Mouse (Mus musculus): ENCODE results near the gene Vdac1.

The Vdac1 gene

GRCm38 (mm10) chr11:52339098-52339497 is 21.6 kb upstream of the Vdac1 start:
- no peak for DNase-seq (ENCODE audit: low read depth, low spot score)
- no peaks in the 10 kb centered on the region for H3K27me3 ChIP-seq (ENCODE audit: control insufficient read depth, insufficient read depth, low read length, poor library complexity, severe bottlenecking)
- H3K36me3 ChIP-seq (ENCODE audit: control insufficient read depth, insufficient read depth, low read length, poor library complexity, severe bottlenecking) = no peaks in the 10 kb centered on the region

GRCm38 (mm10) chr11:52339512-52339911 is 21.1 kb upstream of the Vdac1 start:
- H3K36me3 ChIP-seq (ENCODE audit: control insufficient read depth, insufficient read depth, low read length, poor library complexity, severe bottlenecking) = no peaks in the 10 kb centered on the region
- DNase-seq (ENCODE audit: low read depth, low spot score) = no peak

GRCm38 (mm10) chr11:52340123-52340864 is 20.4 kb upstream of the Vdac1 start:
- H3K27me3 ChIP-seq (ENCODE audit: control insufficient read depth, insufficient read depth, low read length, poor library complexity, severe bottlenecking) = no peaks in the 10 kb centered on the region; the same call in 1 of the 2 replicates
- no peaks in the 10 kb centered on the region for H3K36me3 ChIP-seq (ENCODE audit: control insufficient read depth, insufficient read depth, low read length, poor library complexity, severe bottlenecking)
- no peak for DNase-seq (ENCODE audit: low read depth, low spot score)

More at GRCm38 (mm10) chr11:52339512-52339911, 21.1 kb upstream of the Vdac1 start:
- H3K27me3 ChIP-seq (ENCODE audit: control insufficient read depth, insufficient read depth, low read length, poor library complexity, severe bottlenecking) = no peaks in the 10 kb centered on the region

GRCm38 (mm10) chr11:52341001-52341400 is 19.7 kb upstream of the Vdac1 start:
- H3K27me3 ChIP-seq (ENCODE audit: control insufficient read depth, insufficient read depth, low read length, poor library complexity, severe bottlenecking) = no peaks in the 10 kb centered on the region; the same call in 1 of the 2 replicates
- DNase-seq (ENCODE audit: low read depth, low spot score) = no peak
- H3K36me3 ChIP-seq (ENCODE audit: control insufficient read depth, insufficient read depth, low read length, poor library complexity, severe bottlenecking) = no peaks in the 10 kb centered on the region

- no peak for DNase-seq (ENCODE audit: low read depth, low spot score)
- H3K36me3 ChIP-seq (ENCODE audit: control insufficient read depth, insufficient read depth, low read length, poor library complexity, severe bottlenecking) = no peaks in the 10 kb centered on the region
- H3K27me3 ChIP-seq (ENCODE audit: control insufficient read depth, insufficient read depth, low read length, poor library complexity, severe bottlenecking) = no peaks in the 10 kb centered on the region; the same call in 1 of the 2 replicates
These were observed 19.2 kb upstream of the Vdac1 start for GRCm38 (mm10) chr11:52341476-52341875.

- H3K36me3 ChIP-seq (ENCODE audit: control insufficient read depth, insufficient read depth, low read length, poor library complexity, severe bottlenecking) = no peaks in the 10 kb centered on the region
- DNase-seq (ENCODE audit: low read depth, low spot score) = no peak
- no peaks in the 10 kb centered on the region; the same call in 1 of the 2 replicates for H3K27me3 ChIP-seq (ENCODE audit: control insufficient read depth, insufficient read depth, low read length, poor library complexity, severe bottlenecking)
These were observed 18.4 kb upstream of the Vdac1 start for GRCm38 (mm10) chr11:52342296-52342695.

- H3K27me3 ChIP-seq (ENCODE audit: control insufficient read depth, insufficient read depth, low read length, poor library complexity, severe bottlenecking) = no peaks in the 10 kb centered on the region; the same call in 1 of the 2 replicates
- no peaks in the 10 kb centered on the region for H3K36me3 ChIP-seq (ENCODE audit: control insufficient read depth, insufficient read depth, low read length, poor library complexity, severe bottlenecking)
- peak; percentile 83 for DNase-seq (ENCODE audit: low read depth, low spot score)
These were observed 17.5 kb upstream of the Vdac1 start for GRCm38 (mm10) chr11:52343162-52343561.

- no peaks in the 10 kb centered on the region for H3K36me3 ChIP-seq (ENCODE audit: control insufficient read depth, insufficient read depth, low read length, poor library complexity, severe bottlenecking)
- DNase-seq (ENCODE audit: low read depth, low spot score) = no peak
- H3K27me3 ChIP-seq (ENCODE audit: control insufficient read depth, insufficient read depth, low read length, poor library complexity, severe bottlenecking) = no peaks in the 10 kb centered on the region; the same call in 1 of the 2 replicates
These were observed 15.5 kb upstream of the Vdac1 start for GRCm38 (mm10) chr11:52344991-52345777.

GRCm38 (mm10) chr11:52345939-52346634 is 14.6 kb upstream of the Vdac1 start:
- Histone ChIP-seq H3K27me3 (ENCODE audit: control insufficient read depth, insufficient read depth, low read length, poor library complexity, severe bottlenecking) (no peaks in the 10 kb centered on the region; the same call in 1 of the 2 replicates), H3K36me3 (ENCODE audit: control insufficient read depth, insufficient read depth, low read length, poor library complexity, severe bottlenecking) (no peaks in the 10 kb centered on the region)
- DNase-seq (ENCODE audit: low read depth, low spot score) = peak; percentile 89

GRCm38 (mm10) chr11:52346635-52347005 is 14.0 kb upstream of the Vdac1 start:
- no peaks in the 10 kb centered on the region; the same call in 1 of the 2 replicates for H3K27me3 ChIP-seq (ENCODE audit: control insufficient read depth, insufficient read depth, low read length, poor library complexity, severe bottlenecking)
- DNase-seq (ENCODE audit: low read depth, low spot score) = peak; percentile 41

GRCm38 (mm10) chr11:52348156-52348555 is 12.5 kb upstream of the Vdac1 start:
- Histone ChIP-seq H3K27me3 (ENCODE audit: control insufficient read depth, insufficient read depth, low read length, poor library complexity, severe bottlenecking) (no peaks in the 10 kb centered on the region; the same call in 1 of the 2 replicates), H3K36me3 (ENCODE audit: control insufficient read depth, insufficient read depth, low read length, poor library complexity, severe bottlenecking) (no peaks in the 10 kb centered on the region)
- no peak for DNase-seq (ENCODE audit: low read depth, low spot score)

More at GRCm38 (mm10) chr11:52346635-52347005, 14.0 kb upstream of the Vdac1 start:
- no peaks in the 10 kb centered on the region for H3K36me3 ChIP-seq (ENCODE audit: control insufficient read depth, insufficient read depth, low read length, poor library complexity, severe bottlenecking)

- Histone ChIP-seq H3K27me3 (ENCODE audit: control insufficient read depth, insufficient read depth, low read length, poor library complexity, severe bottlenecking) (no peaks in the 10 kb centered on the region; the same call in 1 of the 2 replicates), H3K36me3 (ENCODE audit: control insufficient read depth, insufficient read depth, low read length, poor library complexity, severe bottlenecking) (no peaks in the 10 kb centered on the region)
- DNase-seq (ENCODE audit: low read depth, low spot score) = peak; percentile 54
These were observed 11.9 kb upstream of the Vdac1 start for GRCm38 (mm10) chr11:52348724-52349123.

GRCm38 (mm10) chr11:52350924-52351323 is 9.7 kb upstream of the Vdac1 start:
- no peaks in the 10 kb centered on the region for H3K36me3 ChIP-seq (ENCODE audit: control insufficient read depth, insufficient read depth, low read length, poor library complexity, severe bottlenecking)
- H3K27me3 ChIP-seq (ENCODE audit: control insufficient read depth, insufficient read depth, low read length, poor library complexity, severe bottlenecking) = no peaks in the 10 kb centered on the region
- peak; percentile 85 for DNase-seq (ENCODE audit: low read depth, low spot score)

GRCm38 (mm10) chr11:52352271-52352670 is 8.4 kb upstream of the Vdac1 start:
- no peaks in the 10 kb centered on the region for H3K36me3 ChIP-seq (ENCODE audit: control insufficient read depth, insufficient read depth, low read length, poor library complexity, severe bottlenecking)
- no peak for DNase-seq (ENCODE audit: low read depth, low spot score)
- no peaks in the 10 kb centered on the region for H3K27me3 ChIP-seq (ENCODE audit: control insufficient read depth, insufficient read depth, low read length, poor library complexity, severe bottlenecking)

Measured in splenic B cell, adult 2 months (primary cell).